Mouse (Mus musculus) liver, embryonic 14.5 days (tissue): ENCODE measurements around the gene Uvrag. TPM values are rescaled to one million over a fixed set of nuclear protein-coding genes. Genes with fewer than 3 reads are reported as not detected.

Experiments used
- ATAC-seq: fragments of 200-750 bp; cut with Nextera tagmentation; 2 replicates; pipeline ENCODE4 v1.8.0; 2017; ENCODE audit warnings: moderate number of reproducible peaks, mild to moderate bottlenecking, moderate library complexity; ENCODE audit not compliant: insufficient read depth
- DNase-seq, 3 experiments: peaks; one replicate each; pipeline ENCODE4 v3.0.0-alpha.2; 2012 to 2013; ENCODE audit warnings: low read depth in 3 of 3, low spot score in 3 of 3
- H3K27ac ChIP-seq: fragments of 300-500 bp; sonication (generic); 2 replicates; pipeline ENCODE4 v1.5.1; 2014; ENCODE audit warnings: moderate library complexity, mild to moderate bottlenecking, control low read depth, inconsistent platforms
- H3K27me3 ChIP-seq: fragments of 300-500 bp; sonication (generic); 2 replicates; pipeline ENCODE4 v1.6.1; 2014; ENCODE audit warnings: mild to moderate bottlenecking, low read length, moderate library complexity; ENCODE audit not compliant: control insufficient read depth, insufficient read depth
- H3K36me3 ChIP-seq: fragments of 300-500 bp; sonication (generic); replicated peaks from 2 replicates; pipeline ENCODE4 v1.6.1; 2014; ENCODE audit warnings: low read depth; ENCODE audit not compliant: control insufficient read depth, insufficient read depth
- H3K4me1 ChIP-seq, 2 experiments: fragments of 200-500 bp in 1 of 2; fragments of 300-500 bp in 1 of 2; sonication (generic) in 1 of 2; replicated peaks; 2 replicates each; pipeline ENCODE4 v1.6.1; 2012 to 2014; ENCODE audit warnings: antibody characterized with exemption in 1 of 2, inconsistent platforms in 1 of 2, low read length in 1 of 2; ENCODE audit not compliant: control insufficient read depth in 2 of 2, insufficient read depth in 2 of 2
- H3K4me2 ChIP-seq: fragments of 300-500 bp; sonication (generic); 2 replicates; pipeline ENCODE4 v1.6.1; 2014; ENCODE audit warnings: low read depth, mild to moderate bottlenecking, control low read depth, moderate library complexity
- H3K4me3 ChIP-seq, 2 experiments: fragments of 200-500 bp in 1 of 2; fragments of 300-500 bp in 1 of 2; sonication (generic) in 1 of 2; 2 replicates each; pipeline ENCODE4 v1.5.1; 2012 to 2014; ENCODE audit warnings: low read depth in 2 of 2, low read length in 2 of 2, mild to moderate bottlenecking in 2 of 2, control low read depth in 1 of 2, inconsistent platforms in 1 of 2, moderate library complexity in 1 of 2; ENCODE audit not compliant: insufficient read depth in 1 of 2
- H3K9ac ChIP-seq: fragments of 300-500 bp; sonication (generic); replicated peaks from 2 replicates; pipeline ENCODE4 v1.6.1; 2014; ENCODE audit warnings: mild to moderate bottlenecking, control low read depth, moderate library complexity
- H3K9me3 ChIP-seq: fragments of 300-500 bp; sonication (generic); 2 replicates; pipeline ENCODE4 v1.6.1; 2016; ENCODE audit warnings: low read length, mixed read lengths; ENCODE audit not compliant: control insufficient read depth
- CTCF ChIP-seq: IDR thresholded peaks from 2 replicates; pipeline ENCODE4 v1.5.1; 2016; ENCODE audit warnings: antibody characterized with exemption, low read depth, control low read depth
- EP300 ChIP-seq: IDR thresholded peaks from 2 replicates; pipeline ENCODE4 v1.6.1; 2016; ENCODE audit warnings: antibody characterized with exemption, low read depth
- WGBS: fragments of 180-500 bp; shearing (Covaris S2); extraction: QIAGEN DNeasy Blood & Tissue Kit; methylation state at CpG from one replicate; pipeline ENCODE4 v1.1.7; 2014; ENCODE audit not compliant: insufficient replicate concordance; 5-methylcytosine and 5-hydroxymethylcytosine counted together
- polyA plus RNA-seq, 2 experiments: library from polyadenylated mRNA; depleted of rRNA in 1 of 2; stranded (reverse) in 1 of 2; unstranded in 1 of 2; fragments of >200 nt; fragmentation: Nextera tagmentation in 1 of 2; extraction: Ambion mirVana in 1 of 2; gene quantifications; 2 replicates each; pipeline versions ENCODE4 v1.2.1 to v1.2.3; 2012 to 2014

The Uvrag gene
- polyA plus RNA-seq, 2 experiments: 3.9 to 5.7 TPM

GRCm38 (mm10) chr7:98867794-98868150 is 273.2 kb downstream of the Uvrag start:
- 17% methylated on average over 2 of the region's 2 CpGs for WGBS
- H3K4me1 ChIP-seq: no peaks in the 10 kb centered on the region
- no peak overlapping the region for H3K9ac ChIP-seq
- H3K27me3 ChIP-seq: no peaks in the 10 kb centered on the region
- H3K27ac ChIP-seq: no peak overlapping the region
- no peak for DNase-seq
- H3K36me3 ChIP-seq: no peaks in the 10 kb centered on the region
- no peak overlapping the region for H3K4me2 ChIP-seq
- no peaks in the 10 kb centered on the region for H3K9me3 ChIP-seq
- H3K4me3 ChIP-seq: no peak overlapping the region
- TF ChIP-seq CTCF (no peak), EP300 (no peak)
- no peak for ATAC-seq

GRCm38 (mm10) chr7:98867053-98867793 is 273.7 kb downstream of the Uvrag start:
- WGBS: 26% methylated on average over 12 of the region's 12 CpGs
- no peak overlapping the region for H3K27ac ChIP-seq
- TF ChIP-seq EP300 (no peak), CTCF (no peak)
- H3K4me2 ChIP-seq: no peak overlapping the region
- H3K9me3 ChIP-seq: no peaks in the 10 kb centered on the region
- no peak overlapping the region for H3K4me3 ChIP-seq
- H3K9ac ChIP-seq: no peak overlapping the region
- no peaks in the 10 kb centered on the region for H3K36me3 ChIP-seq
- no peak for DNase-seq
- no peak for ATAC-seq
- no peaks in the 10 kb centered on the region for H3K27me3 ChIP-seq
- H3K4me1 ChIP-seq: no peaks in the 10 kb centered on the region

GRCm38 (mm10) chr7:98863969-98864718 is 276.8 kb downstream of the Uvrag start:
- Histone ChIP-seq H3K4me1 (no peaks in the 10 kb centered on the region), H3K27ac (no peak overlapping the region), H3K36me3 (no peaks in the 10 kb centered on the region), H3K4me3 (no peak overlapping the region), H3K9ac (no peak overlapping the region), H3K27me3 (no peaks in the 10 kb centered on the region), H3K4me2 (no peak overlapping the region), H3K9me3 (no peaks in the 10 kb centered on the region)
- 46% methylated on average over 9 of the region's 9 CpGs for WGBS
- DNase-seq: no peak
- no peak for ATAC-seq
- TF ChIP-seq CTCF: no peak

- H3K9ac ChIP-seq: no peak overlapping the region
- no peaks in the 10 kb centered on the region for H3K36me3 ChIP-seq
- DNase-seq (no peak), ATAC-seq (no peak)
- H3K4me1 ChIP-seq: no peaks in the 10 kb centered on the region
- no peaks in the 10 kb centered on the region for H3K27me3 ChIP-seq
- no peak for TF ChIP-seq CTCF
- TF ChIP-seq EP300: no peak
- H3K4me2 ChIP-seq: no peak overlapping the region
- no peaks in the 10 kb centered on the region for H3K9me3 ChIP-seq
- H3K27ac ChIP-seq: no peak overlapping the region
- WGBS: 51% methylated on average over 5 of the region's 5 CpGs
- H3K4me3 ChIP-seq: no peak overlapping the region
These were observed 277.9 kb downstream of the Uvrag start for GRCm38 (mm10) chr7:98862994-98863393.

- ATAC-seq (no peak), DNase-seq (no peak)
- Histone ChIP-seq H3K27me3 (no peaks in the 10 kb centered on the region), H3K36me3 (no peaks in the 10 kb centered on the region), H3K4me2 (no peak overlapping the region), H3K9me3 (no peaks in the 10 kb centered on the region), H3K27ac (no peak overlapping the region), H3K4me3 (no peak overlapping the region), H3K9ac (no peak overlapping the region), H3K4me1 (no peaks in the 10 kb centered on the region)
- 49% methylated on average over 2 of the region's 2 CpGs for WGBS
- no peak for TF ChIP-seq CTCF
- no peak for TF ChIP-seq EP300
These were observed 279.9 kb downstream of the Uvrag start for GRCm38 (mm10) chr7:98861002-98861401.
